Mouse (Mus musculus) MEL (cell line): ENCODE data around the gene Naga. TPM values are rescaled to one million over a fixed set of nuclear protein-coding genes. Genes with fewer than 3 reads are reported as not detected.
A peak's percentile ranks its signal among the peaks of the same experiment; 100 is the strongest.

Experiments
- DNase-seq: peaks from one replicate; pipeline ENCODE4 v3.0.0; 2011; ENCODE audit warnings: low read depth, low spot score
- H3K27ac ChIP-seq: 2 replicates; pipeline ENCODE4 v1.5.1; 2012; ENCODE audit warnings: low read depth, mild to moderate bottlenecking, control low read depth, low read length, moderate library complexity; ENCODE audit not compliant: control insufficient read depth
- H3K27me3 ChIP-seq, 2 experiments: fragments of 150-350 bp in 1 of 2; sonication (generic) in 1 of 2; 2 replicates each; pipeline ENCODE4 v1.6.1; 2012; ENCODE audit warnings: low read length in 2 of 2, mild to moderate bottlenecking in 2 of 2, improper control_type of control experiment in 1 of 2, moderate library complexity in 1 of 2; ENCODE audit not compliant: insufficient read depth in 2 of 2, control insufficient read depth in 1 of 2
- H3K36me3 ChIP-seq, 2 experiments: 2 replicates each; pipeline ENCODE4 v1.6.1; 2012 to 2014; ENCODE audit warnings: low read length in 2 of 2, improper control_type of control experiment in 1 of 2, inconsistent platforms in 1 of 2, mild to moderate bottlenecking in 1 of 2; ENCODE audit not compliant: insufficient read depth in 2 of 2, control insufficient read depth in 1 of 2
- H3K4me1 ChIP-seq, 2 experiments: fragments of 150-350 bp in 1 of 2; sonication (generic) in 1 of 2; 2 replicates each; pipeline ENCODE4 v1.6.1; 2012; ENCODE audit warnings: low read length in 2 of 2, improper control_type of control experiment in 1 of 2, mild to moderate bottlenecking in 1 of 2; ENCODE audit not compliant: insufficient read depth in 2 of 2, control insufficient read depth in 1 of 2
- H3K4me3 ChIP-seq, 2 experiments: fragments of 150-350 bp in 1 of 2; sonication (generic) in 1 of 2; 2 replicates each; pipeline ENCODE4 v1.5.1; 2012; ENCODE audit warnings: low read depth in 2 of 2, low read length in 2 of 2, mild to moderate bottlenecking in 2 of 2, moderate library complexity in 2 of 2, control low read depth in 1 of 2, improper control_type of control experiment in 1 of 2; ENCODE audit not compliant: control insufficient read depth in 1 of 2, insufficient read depth in 1 of 2
- H3K79me2 ChIP-seq: 2 replicates; pipeline ENCODE4 v1.6.1; 2012; ENCODE audit warnings: mild to moderate bottlenecking, low read length, moderate library complexity; ENCODE audit not compliant: control insufficient read depth, poor library complexity, insufficient read depth
- H3K9ac ChIP-seq: 2 replicates; pipeline ENCODE4 v1.6.1; 2012; ENCODE audit warnings: low read depth, mild to moderate bottlenecking, control low read depth, low read length, moderate library complexity; ENCODE audit not compliant: control insufficient read depth, poor library complexity, severe bottlenecking
- H3K9me3 ChIP-seq: fragments of 150-350 bp; sonication (generic); replicated peaks from 2 replicates; pipeline ENCODE4 v1.6.1; 2012; ENCODE audit warnings: mild to moderate bottlenecking, low read length, improper control_type of control experiment, moderate library complexity; ENCODE audit not compliant: insufficient read depth
- CHD2 ChIP-seq: IDR thresholded peaks from 2 replicates; pipeline ENCODE4 v1.6.1; 2011; ENCODE audit warnings: low read length, improper control_type of control experiment
- CTCF ChIP-seq, 3 experiments: IDR thresholded peaks in 2 of 3; conservative IDR thresholded peaks in 1 of 3; 2 replicates each; pipeline ENCODE4 v1.5.1; 2011 to 2012; ENCODE audit warnings: low read length in 3 of 3, low read depth in 2 of 3, mild to moderate bottlenecking in 2 of 3, improper control_type of control experiment in 1 of 3, inconsistent platforms in 1 of 3, mixed read lengths in 1 of 3, moderate library complexity in 1 of 3; ENCODE audit not compliant: control insufficient read depth in 1 of 3, insufficient read depth in 1 of 3, poor library complexity in 1 of 3, severe bottlenecking in 1 of 3
- ETS1 ChIP-seq: IDR thresholded peaks from 2 replicates; pipeline ENCODE4 v1.6.1; 2012; ENCODE audit warnings: low read depth, mild to moderate bottlenecking, inconsistent platforms, low read length, improper control_type of control experiment, moderate library complexity
- HCFC1 ChIP-seq: IDR thresholded peaks from 2 replicates; pipeline ENCODE4 v1.6.1; 2012; ENCODE audit warnings: low read depth, mild to moderate bottlenecking, inconsistent platforms, low read length, improper control_type of control experiment, moderate library complexity
- MAX ChIP-seq: IDR thresholded peaks from 2 replicates; pipeline ENCODE4 v1.6.1; 2011; ENCODE audit warnings: low read length, improper control_type of control experiment
- MAZ ChIP-seq: IDR thresholded peaks from 2 replicates; pipeline ENCODE4 v1.6.1; 2012; ENCODE audit warnings: low read depth, mild to moderate bottlenecking, inconsistent platforms, low read length, improper control_type of control experiment
- MXI1 ChIP-seq: IDR thresholded peaks from 2 replicates; pipeline ENCODE4 v1.6.1; 2011; ENCODE audit warnings: mild to moderate bottlenecking, low read depth, low read length, improper control_type of control experiment
- NELFE ChIP-seq: IDR thresholded peaks from 2 replicates; pipeline ENCODE4 v1.6.1; 2011; ENCODE audit warnings: low read depth, low read length, improper control_type of control experiment
- POLR2A ChIP-seq, 2 experiments: IDR thresholded peaks; 2 replicates each; pipeline ENCODE4 v1.6.1; 2011 to 2012; ENCODE audit warnings: low read length in 2 of 2, mild to moderate bottlenecking in 2 of 2, control low read depth in 1 of 2, improper control_type of control experiment in 1 of 2, low read depth in 1 of 2, moderate library complexity in 1 of 2; ENCODE audit not compliant: control insufficient read depth in 1 of 2, insufficient read depth in 1 of 2, poor library complexity in 1 of 2
- POLR2AphosphoS2 ChIP-seq: IDR thresholded peaks from 2 replicates; pipeline ENCODE4 v1.6.1; 2011; ENCODE audit warnings: low read length, improper control_type of control experiment
- POLR2AphosphoS5 ChIP-seq: IDR thresholded peaks from 2 replicates; pipeline ENCODE4 v1.6.1; 2012; ENCODE audit warnings: low read depth, borderline replicate concordance, mild to moderate bottlenecking, inconsistent platforms, low read length, moderate library complexity, mixed read lengths
- RAD21 ChIP-seq: IDR thresholded peaks from 2 replicates; pipeline ENCODE4 v1.6.1; 2011; ENCODE audit warnings: mild to moderate bottlenecking, low read depth, low read length, improper control_type of control experiment
- RCOR1 ChIP-seq: IDR thresholded peaks from 2 replicates; pipeline ENCODE4 v1.6.1; 2012; ENCODE audit warnings: low read depth, mild to moderate bottlenecking, inconsistent platforms, low read length, improper control_type of control experiment
- SIN3A ChIP-seq: IDR thresholded peaks from 2 replicates; pipeline ENCODE4 v1.6.1; 2012; ENCODE audit warnings: low read length, improper control_type of control experiment, inconsistent platforms
- SMC3 ChIP-seq: IDR thresholded peaks from 2 replicates; pipeline ENCODE4 v1.6.1; 2011; ENCODE audit warnings: low read depth, low read length, improper control_type of control experiment
- TAL1 ChIP-seq: IDR thresholded peaks from 2 replicates; pipeline ENCODE4 v1.6.1; 2012; ENCODE audit warnings: mild to moderate bottlenecking, inconsistent platforms, low read length, moderate library complexity, mixed read lengths
- TBP ChIP-seq: IDR thresholded peaks from 2 replicates; pipeline ENCODE4 v1.8.0; 2011; ENCODE audit warnings: low read depth, low read length, improper control_type of control experiment
- UBTF ChIP-seq: IDR thresholded peaks from 2 replicates; pipeline ENCODE4 v1.6.1; 2012; ENCODE audit warnings: low read depth, mild to moderate bottlenecking, inconsistent platforms, low read length, improper control_type of control experiment, moderate library complexity, borderline replicate concordance; ENCODE audit not compliant: insufficient read depth
- USF1 ChIP-seq: IDR thresholded peaks from 2 replicates; pipeline ENCODE4 v1.6.1; 2014; ENCODE audit warnings: low read depth, mild to moderate bottlenecking, inconsistent platforms, low read length, improper control_type of control experiment, moderate library complexity
- ZNF384 ChIP-seq: IDR thresholded peaks from 2 replicates; pipeline ENCODE4 v1.6.1; 2012; ENCODE audit warnings: low read depth, mild to moderate bottlenecking, inconsistent platforms, low read length, improper control_type of control experiment
- polyA plus RNA-seq, 2 experiments: library from polyadenylated mRNA; stranded (reverse) in 1 of 2; unstranded in 1 of 2; fragments of >175 nt in 1 of 2; fragments of >200 nt in 1 of 2; gene quantifications; 2 replicates each; pipeline versions ENCODE4 v1.2.1 to v1.2.4; 2012; ENCODE audit warnings: low replicate concordance in 2 of 2, low read depth in 1 of 2; ENCODE audit not compliant: insufficient read length in 2 of 2, insufficient read depth in 1 of 2, missing spikeins in 1 of 2
- total RNA-seq: library from RNA; depleted of rRNA; stranded (reverse); fragments of 300-350 nt; gene quantifications from 2 replicates; pipeline ENCODE4 v1.2.3, GENCODE M21; 2012

Gene Naga
- total and polyA plus RNA-seq, 3 experiments, result 26.4 to 59.5 TPM; not detected in 1

DNA sequence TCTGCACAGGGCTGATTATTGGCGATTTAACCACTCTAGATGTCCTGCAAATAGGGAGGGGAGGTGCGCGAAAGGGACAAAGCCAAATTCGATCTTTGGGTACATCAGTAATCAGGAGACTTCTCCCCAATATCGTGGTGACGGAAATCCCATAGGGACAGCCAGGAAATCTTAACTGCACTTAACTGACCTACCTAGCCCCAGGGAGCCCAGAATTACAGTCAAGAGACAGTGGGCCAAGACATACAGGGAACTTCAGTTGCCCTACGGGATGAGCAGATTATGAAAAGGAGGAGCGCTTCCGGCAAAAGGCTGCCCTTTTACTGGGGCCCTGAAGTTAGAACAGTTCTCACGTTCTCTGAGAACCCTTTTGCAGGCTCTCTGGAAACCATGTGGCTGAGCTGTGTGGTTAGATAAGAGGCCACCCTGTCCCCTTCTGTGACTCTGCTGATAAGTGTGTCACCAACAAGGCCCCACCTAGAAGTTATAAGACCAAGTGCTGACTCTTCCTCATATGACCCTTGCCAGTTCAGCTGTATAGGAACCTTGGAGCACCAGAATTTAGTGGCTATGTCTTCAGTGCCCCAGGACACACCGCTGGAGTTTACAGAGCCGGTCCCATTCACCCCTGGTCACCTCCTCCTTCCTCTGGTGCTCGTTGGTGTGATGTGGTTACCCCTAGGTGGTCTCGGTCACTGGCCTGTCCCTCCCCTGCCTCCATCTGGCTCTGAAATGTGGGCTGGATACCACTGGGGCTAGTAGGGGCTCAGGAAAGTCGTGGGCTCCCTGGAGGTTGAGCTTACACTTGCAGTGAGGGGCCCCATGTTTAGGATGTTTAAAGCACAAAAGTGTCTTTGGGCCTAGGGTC lies 3.2 kb upstream of the Naga start (continued):
- TF ChIP-seq TAL1 (peak; percentile 100), POLR2AphosphoS5 (peak; percentile 30; the same call in 1 of the 2 replicates), CTCF (IDR thresholded peaks at IDR 0.05 in 2 of 3, conservative IDR thresholded peaks at IDR 0.05 in 1 of 3; ENCODE audit: control insufficient read depth in 1 of 3, insufficient read depth in 1 of 3, low read depth in 2 of 3, low read length in 3 of 3, poor library complexity in 1 of 3, severe bottlenecking in 1 of 3) (no peak), ZNF384 (peak; percentile 42; the same call in 1 of the 2 replicates)

DNA sequence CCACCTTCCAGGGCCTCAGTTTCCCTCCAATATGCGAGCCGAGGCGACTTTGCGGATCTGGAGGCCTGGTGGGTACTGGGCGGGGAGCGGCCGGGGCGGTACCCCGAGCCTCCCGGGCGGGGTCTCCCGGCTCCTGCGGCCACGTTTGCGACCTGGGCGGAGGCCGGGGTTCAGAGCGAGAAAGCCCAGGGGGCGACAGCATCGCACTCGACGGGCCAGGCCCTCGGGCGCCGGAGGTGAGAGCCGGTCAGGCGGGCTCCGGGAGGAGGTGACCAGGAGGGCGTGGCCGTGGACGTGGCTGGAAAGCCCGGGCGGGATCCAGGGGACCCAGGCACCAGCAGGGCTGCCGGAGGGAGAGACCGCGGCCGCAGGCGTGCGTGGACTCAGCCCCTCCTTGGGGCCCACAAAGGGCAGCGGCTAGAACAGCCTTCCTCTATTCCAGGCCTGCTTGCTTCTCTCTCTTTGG lies 2.3 kb upstream of the Naga start:
- TF ChIP-seq RCOR1, result no peak
- TF ChIP-seq UBTF, result peak; percentile 85; the same call in 1 of the 2 replicates
- no peak for TF ChIP-seq ZNF384
- TF ChIP-seq TAL1, result no peak
- no peak for TF ChIP-seq POLR2AphosphoS2
- peak; percentile 38; the same call in 1 of the 2 replicates for TF ChIP-seq NELFE
- no peak for TF ChIP-seq MAX
- TF ChIP-seq POLR2A (IDR thresholded peaks at IDR 0.05; ENCODE audit: control insufficient read depth in 1 of 2, insufficient read depth in 1 of 2, low read depth in 1 of 2, low read length in 2 of 2, poor library complexity in 1 of 2), result peak; percentile 8 to 60; a peak in 2 of 4 replicates
- TF ChIP-seq CHD2, result no peak
- peak; percentile 77 for TF ChIP-seq MAZ
- no peak for TF ChIP-seq SMC3
- TF ChIP-seq HCFC1, result peak; percentile 28; the same call in 1 of the 2 replicates
- TF ChIP-seq MXI1, result 0 out of 2 replicates have a peak, but pooled peaks have one; percentile 44
- no peak for TF ChIP-seq SIN3A
- 0 out of 2 replicates have a peak, but pooled peaks have one; percentile 9 for TF ChIP-seq ETS1
- no peak for TF ChIP-seq USF1
- 0 out of 2 replicates have a peak, but pooled peaks have one; percentile 6 for TF ChIP-seq TBP
- no peak for TF ChIP-seq RAD21
- Histone ChIP-seq H3K27ac (peak overlapping the region; percentile 98), H3K4me3 (peak overlapping the region; percentile 78 to 79), H3K36me3 (peaks cover 0 to 43% of the 10 kb centered on the region in 2 experiments; a peak in 2 of 4 replicates), H3K9me3 (no peaks in the 10 kb centered on the region), H3K27me3 (no peaks in the 10 kb centered on the region), H3K9ac (peak overlapping the region; percentile 94), H3K79me2 (peaks cover 33% of the 10 kb centered on the region), H3K4me1 (peaks cover 16 to 50% of the 10 kb centered on the region in 2 experiments)
- DNase-seq, result peak; percentile 76
